Mouse (Mus musculus) erythroid progenitor cell, adult 5-6 weeks (primary cell): ENCODE data around the gene Scin. TPM values are rescaled to one million over a fixed set of nuclear protein-coding genes. Genes with fewer than 3 reads are reported as not detected.

ENCODE experiments used
- ATAC-seq: replicated peaks from 2 replicates; pipeline ENCODE4 v1.8.0; 2016; ENCODE audit warnings: moderate number of reproducible peaks, mild to moderate bottlenecking, moderate TSS enrichment, inconsistent platforms; ENCODE audit not compliant: poor library complexity, low FRiP score, severe bottlenecking
- total RNA-seq, 2 experiments: library from RNA; stranded (forward) in 1 of 2; stranded (reverse) in 1 of 2; fragments of 150-400 nt in 1 of 2; fragments of 186-747, 209-891 nt in 1 of 2; gene quantifications; 2 replicates each; pipeline versions ENCODE4 v1.2.3 to v1.2.4; 2015 to 2017; ENCODE audit warnings: low replicate concordance in 2 of 2

Scin gene
- total RNA-seq, 2 experiments from 2014 or later: not detected

- ATAC-seq: peak; percentile 90
Measured at GRCm38 (mm10) chr12:40037226-40037813, 96.7 kb downstream of the Scin start.

GRCm38 (mm10) chr12:40036666-40037065 is 97.4 kb downstream of the Scin start:
- ATAC-seq: no peak

DNA sequence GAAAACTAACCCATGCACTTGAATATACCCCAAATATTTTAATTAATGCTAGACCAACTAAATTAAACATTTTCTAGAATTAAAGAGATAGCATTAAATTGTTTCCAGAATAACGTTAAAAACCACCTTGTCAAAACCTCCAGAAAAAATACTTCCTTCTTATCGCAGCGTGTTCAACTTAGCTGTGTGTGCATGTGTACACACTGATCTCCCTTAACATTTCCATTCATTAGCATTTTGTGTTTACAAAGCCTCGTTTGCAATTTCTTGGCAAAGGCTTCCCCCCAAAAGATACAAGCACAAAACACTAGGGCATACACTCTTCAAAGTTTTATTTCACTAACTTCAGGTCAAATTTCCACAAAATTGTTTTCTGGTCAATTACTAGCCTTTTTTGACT is 98.5 kb downstream of the Scin start:
- ATAC-seq: no peak

GRCm38 (mm10) chr12:40029201-40029600 is 104.8 kb downstream of the Scin start:
- ATAC-seq: no peak

DNA sequence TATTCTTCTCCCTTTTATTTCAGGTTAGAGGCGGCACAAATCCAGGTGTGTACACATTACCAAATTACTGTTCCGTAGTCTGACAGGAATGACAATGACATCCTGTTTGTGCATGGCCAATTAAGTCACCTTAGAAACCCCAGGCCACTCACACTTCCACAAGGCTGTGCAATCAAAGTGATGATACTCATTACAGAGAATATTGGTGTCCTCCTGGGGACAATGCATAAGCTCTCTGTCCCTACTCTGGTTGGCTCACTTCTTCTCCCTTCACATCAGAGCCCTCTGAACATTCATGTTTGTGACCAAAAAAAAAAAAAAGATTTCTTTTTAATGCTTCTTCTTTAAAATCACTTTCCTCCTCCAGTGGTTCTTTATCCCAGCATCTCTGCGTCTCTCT is 106.2 kb downstream of the Scin start:
- ATAC-seq: peak; percentile 46

DNA sequence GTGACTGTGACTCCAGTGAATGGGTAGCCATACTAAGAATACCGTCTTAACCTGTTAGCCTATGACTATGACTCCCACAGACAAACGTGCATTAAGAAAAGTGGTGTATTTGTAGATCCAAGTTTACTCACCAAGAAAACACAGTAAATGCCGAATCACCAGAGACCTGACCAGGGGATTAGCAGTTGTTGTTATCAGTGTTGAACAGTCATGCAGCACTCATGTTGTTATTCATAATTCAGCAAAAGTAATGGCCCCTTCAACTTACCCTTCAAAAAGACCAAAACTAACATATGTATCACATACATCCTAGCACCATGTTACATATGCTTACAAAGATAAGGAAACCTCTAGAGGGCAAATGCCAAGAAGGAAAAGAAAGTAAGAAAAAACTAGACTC is 106.6 kb downstream of the Scin start:
- peak; percentile 84 for ATAC-seq

GRCm38 (mm10) chr12:40023918-40024317 is 110.1 kb downstream of the Scin start:
- no peak for ATAC-seq

GRCm38 (mm10) chr12:40023014-40023642 is 110.9 kb downstream of the Scin start:
- 0 out of 2 replicates have a peak, but pooled peaks have one; percentile 41 for ATAC-seq

- ATAC-seq: peak; percentile 55; the same call in 1 of the 2 replicates
Measured at GRCm38 (mm10) chr12:40022344-40022743, 111.7 kb downstream of the Scin start.

DNA sequence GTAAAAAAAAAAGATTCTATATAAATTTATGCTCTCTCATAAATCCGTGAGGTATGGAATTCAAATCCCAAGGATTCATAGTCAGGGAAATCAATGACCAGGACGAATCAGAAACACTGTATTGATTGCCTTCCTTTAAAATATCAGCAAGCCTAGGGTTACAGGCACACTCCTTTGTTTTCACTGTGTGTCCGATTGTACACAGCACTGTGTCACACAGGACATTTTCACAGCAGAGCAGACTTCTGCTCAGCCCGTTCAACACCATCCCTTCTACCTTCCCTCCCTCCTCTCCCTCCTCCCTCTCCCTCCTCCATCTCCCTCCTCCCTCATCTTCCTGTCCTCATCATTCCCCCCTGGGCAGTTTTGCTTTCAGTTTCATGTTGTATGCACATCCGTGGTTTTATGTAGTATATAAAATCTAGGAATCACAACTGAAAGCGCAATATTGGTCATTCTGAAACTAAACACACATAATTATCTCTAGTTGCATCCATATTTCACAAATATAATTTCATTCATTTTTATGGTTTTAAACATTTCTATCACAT is 116.0 kb downstream of the Scin start:
- ATAC-seq: no peak

- peak; percentile 67 for ATAC-seq
Measured at GRCm38 (mm10) chr12:40016648-40017460, 117.2 kb downstream of the Scin start.

- no peak for ATAC-seq
Measured at GRCm38 (mm10) chr12:40016068-40016467, 118.0 kb downstream of the Scin start.

DNA sequence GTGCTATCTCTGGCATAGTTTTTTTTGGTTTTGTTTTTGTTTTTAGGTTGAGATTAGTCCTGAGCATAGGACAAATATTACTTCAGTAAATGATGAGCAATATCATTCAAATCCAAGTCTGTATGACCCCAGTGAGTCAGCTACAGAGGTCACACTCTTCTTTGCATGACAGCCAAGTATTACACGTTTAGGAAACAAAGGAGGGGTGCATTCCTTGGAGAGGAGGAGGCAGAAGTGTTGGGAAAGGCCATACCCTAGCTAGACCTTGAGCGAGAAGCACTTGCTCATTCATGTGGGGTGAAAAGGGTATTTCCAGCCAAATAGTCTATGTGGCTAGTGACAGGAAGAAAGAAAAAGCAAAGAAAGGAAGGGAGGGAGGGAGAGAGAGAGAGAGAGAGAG is 124.2 kb downstream of the Scin start:
- no peak for ATAC-seq

Other genes starting within 250 kb of the Scin start
- gene Arl4a, start 96.2 kb downstream of the Scin start, total RNA-seq (2015; ENCODE audit: low replicate concordance): 156 and 200 TPM in 2 replicates
- 68.2 and 92.8 TPM in 2 replicates for gene Arl4a, start 96.2 kb downstream of the Scin start, total RNA-seq (2017; ENCODE audit: low replicate concordance)
- gene Lsmem1, start 65.3 kb upstream of the Scin start, total RNA-seq (2015; ENCODE audit: low replicate concordance): not detected in 2 replicates
- gene Lsmem1, start 65.3 kb upstream of the Scin start, total RNA-seq (2017; ENCODE audit: low replicate concordance): not detected in 2 replicates
- 55.5 and 158 TPM in 2 replicates for gene Ifrd1, start 114.3 kb upstream of the Scin start, total RNA-seq (2015; ENCODE audit: low replicate concordance)
- 32.8 and 46.0 TPM in 2 replicates for gene Ifrd1, start 114.3 kb upstream of the Scin start, total RNA-seq (2017; ENCODE audit: low replicate concordance)